Mouse (Mus musculus) left cerebral cortex, adult 9 months (tissue): ENCODE data around the gene Rpl18a.
A peak's percentile ranks its signal among the peaks of the same experiment; 100 is the strongest.
"Not testable (repeated sequence)": the region's sequence is repeated elsewhere in the genome, so short reads cannot be mapped to it uniquely, and the experiment has no call there.

ENCODE experiments used
- DNase-seq, 2 experiments: peaks; one replicate each; pipeline ENCODE4 v3.0.0; 2022; ENCODE audit warnings: low spot score in 2 of 2

The Rpl18a gene

GRCm38 (mm10) chr8:70903112-70903511 is 5.9 kb upstream of the Rpl18a start:
- DNase-seq, result no peak

GRCm38 (mm10) chr8:70902211-70902610 is 5.0 kb upstream of the Rpl18a start:
- no peak for DNase-seq

GRCm38 (mm10) chr8:70900872-70901387 is 3.7 kb upstream of the Rpl18a start:
- no peak for DNase-seq

- no peak for DNase-seq
Measured at GRCm38 (mm10) chr8:70899226-70899625, 2.0 kb upstream of the Rpl18a start.

- DNase-seq, result no peak
Measured at GRCm38 (mm10) chr8:70898661-70899198, 1.5 kb upstream of the Rpl18a start.

GRCm38 (mm10) chr8:70897681-70898413 is 635 bp upstream of the Rpl18a start:
- peak; percentile 61 to 90 for DNase-seq

- no peak for DNase-seq
Measured at GRCm38 (mm10) chr8:70896316-70897020, 744 bp downstream of the Rpl18a start.

GRCm38 (mm10) chr8:70895571-70896259 is 1.5 kb downstream of the Rpl18a start:
- DNase-seq, result not testable (repeated sequence)

GRCm38 (mm10) chr8:70894771-70895545 is 2.3 kb downstream of the Rpl18a start:
- DNase-seq, result no peak

- DNase-seq, result no peak
Measured at GRCm38 (mm10) chr8:70894385-70894720, 2.9 kb downstream of the Rpl18a start.

- peak in 1 of 2 experiments; percentile 70 for DNase-seq
Measured at GRCm38 (mm10) chr8:70893656-70894384, 3.4 kb downstream of the Rpl18a start.

- no peak for DNase-seq
Measured at GRCm38 (mm10) chr8:70892896-70893655, 4.1 kb downstream of the Rpl18a start.

GRCm38 (mm10) chr8:70892022-70892895 is 5.0 kb downstream of the Rpl18a start, which contains the start of gene Slc5a5:
Gene Slc5a5, minus strand, starts transcription at chr8:70892757.
- DNase-seq, result no peak

- DNase-seq, result no peak
Measured at GRCm38 (mm10) chr8:70891356-70891755, 5.9 kb downstream of the Rpl18a start.

- no peak for DNase-seq
Measured at GRCm38 (mm10) chr8:70890656-70891055, 6.6 kb downstream of the Rpl18a start.

GRCm38 (mm10) chr8:70887669-70888068 is 9.5 kb downstream of the Rpl18a start:
- DNase-seq, result peak in 1 of 2 experiments; percentile 50

GRCm38 (mm10) chr8:70885612-70886011 is 11.6 kb downstream of the Rpl18a start:
- DNase-seq, result no peak

- DNase-seq, result no peak
Measured at GRCm38 (mm10) chr8:70884683-70885082, 12.5 kb downstream of the Rpl18a start.

- no peak for DNase-seq
Measured at GRCm38 (mm10) chr8:70884186-70884585, 13.0 kb downstream of the Rpl18a start.
